Mouse (Mus musculus) embryonic facial prominence, embryonic 12.5 days (tissue): Measurements from ENCODE around the gene Opa3. TPM values are rescaled to one million over a fixed set of nuclear protein-coding genes. Genes with fewer than 3 reads are reported as not detected.
A peak's percentile ranks its signal among the peaks of the same experiment; 100 is the strongest.
"Not testable (repeated sequence)": the region's sequence is repeated elsewhere in the genome, so short reads cannot be mapped to it uniquely, and the experiment has no call there.

Source experiments
- ATAC-seq: fragments of 200-750 bp; cut with Nextera tagmentation; 2 replicates; pipeline ENCODE4 v1.8.0; 2017; ENCODE audit not compliant: insufficient number of reproducible peaks, insufficient read depth, low FRiP score, low TSS enrichment
- H3K27ac ChIP-seq: fragments of 300-500 bp; sonication (generic); 2 replicates; pipeline ENCODE4 v1.5.1; 2016; ENCODE audit warnings: mild to moderate bottlenecking
- H3K27me3 ChIP-seq: fragments of 300-500 bp; sonication (generic); 2 replicates; pipeline ENCODE4 v1.6.1; 2016; ENCODE audit warnings: mild to moderate bottlenecking, moderate library complexity
- H3K36me3 ChIP-seq: fragments of 300-500 bp; sonication (generic); 2 replicates; pipeline ENCODE4 v1.6.1; 2016; ENCODE audit warnings: mild to moderate bottlenecking
- H3K4me1 ChIP-seq: fragments of 300-500 bp; sonication (generic); 2 replicates; pipeline ENCODE4 v1.6.1; 2016
- H3K4me2 ChIP-seq: fragments of 300-500 bp; sonication (generic); replicated peaks from 2 replicates; pipeline ENCODE4 v1.6.1; 2016; ENCODE audit warnings: mild to moderate bottlenecking, moderate library complexity
- H3K4me3 ChIP-seq: fragments of 300-500 bp; sonication (generic); 2 replicates; pipeline ENCODE4 v1.5.1; 2016; ENCODE audit warnings: mild to moderate bottlenecking
- H3K9ac ChIP-seq: fragments of 300-500 bp; sonication (generic); 2 replicates; pipeline ENCODE4 v1.6.1; 2016; ENCODE audit warnings: mild to moderate bottlenecking, moderate library complexity
- H3K9me3 ChIP-seq: fragments of 300-500 bp; sonication (generic); 2 replicates; pipeline ENCODE4 v1.6.1; 2016; ENCODE audit warnings: mild to moderate bottlenecking, moderate library complexity
- WGBS: fragments of 180-500 bp; shearing (Covaris S2); methylation state at CpG from one replicate; pipeline ENCODE4 v1.1.7; 2016; 5-methylcytosine and 5-hydroxymethylcytosine counted together
- polyA plus RNA-seq: library from polyadenylated mRNA; unstranded; fragments of >200 nt; fragmentation: Nextera tagmentation; extraction: Ambion mirVana; gene quantifications from 2 replicates; pipeline ENCODE4 v1.2.1, GENCODE M21; 2016

The Opa3 gene
- polyA plus RNA-seq, 1 experiment from 2014 or later = 40.1 TPM

GRCm38 (mm10) chr7:19271238-19272172 lies 43.4 kb downstream of the Opa3 start, which contains the start of gene Vasp:
Vasp (minus strand) TSS chr7:19271817.
- peak; percentile 73 for ATAC-seq
- Histone ChIP-seq H3K4me2 (peak within 1 kb of the TSS; percentile 99), H3K9me3 (no peaks in the 10 kb centered on the region), H3K4me1 (peaks cover 19% of the 10 kb centered on the region), H3K9ac (peak within 1 kb of the TSS; percentile 87), H3K4me3 (peak within 1 kb of the TSS; percentile 93), H3K36me3 (0 out of 2 replicates have a peak, but pooled peaks cover 4% of the 10 kb centered on the region), H3K27me3 (no peaks in the 10 kb centered on the region), H3K27ac (peak within 1 kb of the TSS; percentile 93)
- under 1% methylated on average over 61 of the region's 62 CpGs for WGBS

GRCm38 (mm10) chr7:19272173-19272764 lies 44.1 kb downstream of the Opa3 start:
- peak; percentile 65 for ATAC-seq
- Histone ChIP-seq H3K36me3 (0 out of 2 replicates have a peak, but pooled peaks cover 4% of the 10 kb centered on the region), H3K27me3 (0 out of 2 replicates have a peak, but pooled peaks cover 4% of the 10 kb centered on the region), H3K9ac (peak overlapping the region; percentile 87), H3K4me1 (peaks cover 19% of the 10 kb centered on the region), H3K27ac (peak overlapping the region; percentile 93), H3K4me2 (peak overlapping the region; percentile 99), H3K9me3 (no peaks in the 10 kb centered on the region), H3K4me3 (peak overlapping the region; percentile 93)
- WGBS = under 1% methylated on average over 35 of the region's 36 CpGs

GRCm38 (mm10) chr7:19276253-19276652 lies 48.1 kb downstream of the Opa3 start:
- no peak for ATAC-seq
- H3K27ac ChIP-seq = no peak overlapping the region
- no peaks in the 10 kb centered on the region; the same call in 1 of the 2 replicates for H3K4me1 ChIP-seq
- no peak overlapping the region for H3K9ac ChIP-seq
- no peak overlapping the region for H3K4me3 ChIP-seq
- H3K27me3 ChIP-seq = peaks cover 42% of the 10 kb centered on the region
- H3K36me3 ChIP-seq = no peaks in the 10 kb centered on the region
- whole genome bisulfite sequencing = 45% methylated on average over 4 of the region's 4 CpGs
- no peaks in the 10 kb centered on the region for H3K9me3 ChIP-seq
- no peak overlapping the region for H3K4me2 ChIP-seq

GRCm38 (mm10) chr7:19279052-19279451 lies 50.9 kb downstream of the Opa3 start:
- Histone ChIP-seq H3K4me2 (peak overlapping the region; percentile 41), H3K4me3 (peak overlapping the region; percentile 23), H3K27ac (no peak overlapping the region), H3K4me1 (peaks cover 11% of the 10 kb centered on the region; the same call in 1 of the 2 replicates), H3K36me3 (no peaks in the 10 kb centered on the region), H3K9ac (no peak overlapping the region), H3K27me3 (peaks cover 62% of the 10 kb centered on the region), H3K9me3 (no peaks in the 10 kb centered on the region)
- WGBS = 3% methylated on average over 34 of the region's 34 CpGs
- no peak for ATAC-seq

GRCm38 (mm10) chr7:19279581-19280114 lies 51.5 kb downstream of the Opa3 start, which contains the start of gene Ppm1n:
Ppm1n (minus strand) TSS chr7:19280064.
- peaks cover 65% of the 10 kb centered on the region for H3K27me3 ChIP-seq
- H3K9ac ChIP-seq = no peak within 1 kb of the TSS
- no peaks in the 10 kb centered on the region for H3K9me3 ChIP-seq
- H3K4me2 ChIP-seq = peak within 1 kb of the TSS; percentile 41
- peak within 1 kb of the TSS; percentile 23 for H3K4me3 ChIP-seq
- peaks cover 11% of the 10 kb centered on the region; the same call in 1 of the 2 replicates for H3K4me1 ChIP-seq
- under 1% methylated on average over 46 of the region's 46 CpGs for WGBS
- no peaks in the 10 kb centered on the region for H3K36me3 ChIP-seq
- no peak for ATAC-seq
- H3K27ac ChIP-seq = no peak within 1 kb of the TSS

- not testable (repeated sequence) for ATAC-seq, H3K9me3 ChIP-seq, H3K9ac ChIP-seq, H3K36me3 ChIP-seq, H3K27ac ChIP-seq
- H3K4me3 ChIP-seq = 0 out of 2 replicates have a peak overlapping the region, but pooled peaks have one; percentile 53
- H3K4me2 ChIP-seq = peak overlapping the region; percentile 90
- WGBS = 35% methylated on average over 6 of the region's 6 CpGs
- H3K27me3 ChIP-seq = peaks cover 65% of the 10 kb centered on the region
- H3K4me1 ChIP-seq = peaks cover 11% of the 10 kb centered on the region; the same call in 1 of the 2 replicates
Observed at GRCm38 (mm10) chr7:19281680-19282304, 53.7 kb downstream of the Opa3 start.

- Histone ChIP-seq H3K9me3 (no peaks in the 10 kb centered on the region), H3K27me3 (peaks cover 62% of the 10 kb centered on the region), H3K4me3 (peak within 1 kb of the TSS; percentile 53), H3K36me3 (no peaks in the 10 kb centered on the region), H3K9ac (peak within 1 kb of the TSS; percentile 48), H3K27ac (peak within 1 kb of the TSS; percentile 54; the same call in 1 of the 2 replicates), H3K4me1 (peaks cover 11% of the 10 kb centered on the region; the same call in 1 of the 2 replicates), H3K4me2 (peak within 1 kb of the TSS; percentile 90)
- 1% methylated on average over 37 of the region's 37 CpGs for WGBS
- ATAC-seq = peak; percentile 57; the same call in 1 of the 2 replicates
Observed at GRCm38 (mm10) chr7:19282385-19282784, 54.3 kb downstream of the Opa3 start, which contains the start of gene Rtn2. Rtn2 (plus strand) TSS chr7:19282624.

GRCm38 (mm10) chr7:19282791-19283405 lies 54.8 kb downstream of the Opa3 start:
- peak; percentile 54 for ATAC-seq
- H3K4me1 ChIP-seq = peaks cover 11% of the 10 kb centered on the region; the same call in 1 of the 2 replicates
- 2% methylated on average over 34 of the region's 35 CpGs for WGBS
- H3K4me2 ChIP-seq = peak overlapping the region; percentile 90
- H3K36me3 ChIP-seq = no peaks in the 10 kb centered on the region
- peak overlapping the region; percentile 54; the same call in 1 of the 2 replicates for H3K27ac ChIP-seq
- peak overlapping the region; percentile 53 for H3K4me3 ChIP-seq
- H3K27me3 ChIP-seq = peaks cover 57% of the 10 kb centered on the region
- H3K9me3 ChIP-seq = no peaks in the 10 kb centered on the region
- H3K9ac ChIP-seq = peak overlapping the region; percentile 48

GRCm38 (mm10) chr7:19283406-19283804 lies 55.3 kb downstream of the Opa3 start:
- Histone ChIP-seq H3K4me2 (peak overlapping the region; percentile 90), H3K27ac (no peak overlapping the region), H3K4me1 (peaks cover 11% of the 10 kb centered on the region; the same call in 1 of the 2 replicates), H3K9ac (0 out of 2 replicates have a peak overlapping the region, but pooled peaks have one; percentile 48), H3K36me3 (no peaks in the 10 kb centered on the region), H3K4me3 (peak overlapping the region; percentile 53), H3K9me3 (no peaks in the 10 kb centered on the region), H3K27me3 (peaks cover 52% of the 10 kb centered on the region)
- 38% methylated on average over 14 of the region's 14 CpGs for WGBS
- ATAC-seq = no peak

GRCm38 (mm10) chr7:19284763-19285162 lies 56.6 kb downstream of the Opa3 start:
- Histone ChIP-seq H3K36me3 (no peaks in the 10 kb centered on the region), H3K4me2 (no peak overlapping the region), H3K9me3 (no peaks in the 10 kb centered on the region), H3K27ac (no peak overlapping the region), H3K9ac (no peak overlapping the region), H3K4me1 (peaks cover 11% of the 10 kb centered on the region; the same call in 1 of the 2 replicates), H3K27me3 (peaks cover 39% of the 10 kb centered on the region), H3K4me3 (no peak overlapping the region)
- no peak for ATAC-seq
- 21% methylated on average over 4 of the region's 4 CpGs for WGBS
